Mouse (Mus musculus) hindbrain, embryonic 14.5 days (tissue): Measurements from ENCODE around the gene Atrnl1. TPM values are rescaled to one million over a fixed set of nuclear protein-coding genes. Genes with fewer than 3 reads are reported as not detected.
A peak's percentile ranks its signal among the peaks of the same experiment; 100 is the strongest.

Source experiments
- ATAC-seq: fragments of 200-750 bp; cut with Nextera tagmentation; 2 replicates; pipeline ENCODE4 v1.8.0; 2017; ENCODE audit warnings: moderate number of reproducible peaks, mild to moderate bottlenecking, moderate TSS enrichment, moderate library complexity; ENCODE audit not compliant: low FRiP score
- DNase-seq: peaks from one replicate; pipeline ENCODE4 v3.0.0-alpha.2; 2015; ENCODE audit warnings: low spot score
- H3K27ac ChIP-seq: fragments of 300-500 bp; sonication (generic); 2 replicates; pipeline ENCODE4 v1.5.1; 2014; ENCODE audit warnings: mild to moderate bottlenecking, moderate library complexity
- H3K27me3 ChIP-seq: fragments of 300-500 bp; sonication (generic); 2 replicates; pipeline ENCODE4 v1.6.1; 2014; ENCODE audit warnings: mild to moderate bottlenecking, low read length, mixed read lengths; ENCODE audit not compliant: control insufficient read depth, insufficient read depth
- H3K36me3 ChIP-seq: fragments of 300-500 bp; sonication (generic); replicated peaks from 2 replicates; pipeline ENCODE4 v1.6.1; 2014; ENCODE audit not compliant: control insufficient read depth, insufficient read depth
- H3K4me1 ChIP-seq: fragments of 300-500 bp; sonication (generic); replicated peaks from 2 replicates; pipeline ENCODE4 v1.6.1; 2014; ENCODE audit warnings: antibody characterized with exemption, low read length, mixed read lengths; ENCODE audit not compliant: control insufficient read depth, insufficient read depth
- H3K4me2 ChIP-seq: fragments of 300-500 bp; sonication (generic); replicated peaks from 2 replicates; pipeline ENCODE4 v1.6.1; 2014; ENCODE audit warnings: mild to moderate bottlenecking, moderate library complexity
- H3K4me3 ChIP-seq: fragments of 300-500 bp; sonication (generic); replicated peaks from 2 replicates; pipeline ENCODE4 v1.5.1; 2014; ENCODE audit warnings: mild to moderate bottlenecking, low read length
- H3K9ac ChIP-seq: fragments of 300-500 bp; sonication (generic); 2 replicates; pipeline ENCODE4 v1.6.1; 2014
- H3K9me3 ChIP-seq: fragments of 300-500 bp; sonication (generic); 2 replicates; pipeline ENCODE4 v1.6.1; 2016; ENCODE audit warnings: low read length; ENCODE audit not compliant: control insufficient read depth
- WGBS: fragments of 180-500 bp; shearing (Covaris S2); extraction: QIAGEN DNeasy Blood & Tissue Kit; methylation state at CpG from one replicate; pipeline ENCODE4 v1.1.7; 2014; 5-methylcytosine and 5-hydroxymethylcytosine counted together
- microRNA-seq: library from miRNA; unstranded; fragments of <30 nt; microRNA quantifications from one replicate; pipeline ENCODE4, GENCODE M21; 2016
- polyA plus RNA-seq: library from polyadenylated mRNA; unstranded; fragments of >200 nt; fragmentation: Nextera tagmentation; extraction: Ambion mirVana; gene quantifications from 2 replicates; pipeline ENCODE4 v1.2.1, GENCODE M21; 2014

The Atrnl1 gene
- polyA plus RNA-seq, 1 experiment from 2014 or later = 8.6 TPM

DNA sequence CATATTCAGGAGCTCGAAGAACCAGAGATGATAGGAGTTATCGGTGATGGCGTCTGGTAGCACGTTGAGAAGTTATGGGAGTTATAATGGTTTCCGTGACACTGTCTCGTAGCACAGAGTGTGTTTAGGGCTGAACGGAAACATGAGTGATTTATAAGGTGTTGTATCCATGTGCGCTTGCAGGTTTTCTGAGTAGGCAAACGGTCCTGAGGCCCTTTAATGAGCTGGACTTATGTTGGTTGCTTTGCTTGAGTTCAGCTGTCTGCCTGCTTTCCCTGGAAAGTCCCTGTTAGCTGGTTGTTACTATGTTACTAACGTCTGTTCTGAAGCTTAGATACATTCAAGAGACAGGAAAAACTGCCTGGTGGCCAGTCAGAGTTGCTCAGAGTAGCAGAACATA lies 567.6 kb downstream of the Atrnl1 start:
- ATAC-seq (no peak), DNase-seq (no peak)
- peaks cover 12% of the 10 kb centered on the region for H3K4me1 ChIP-seq
- H3K4me3 ChIP-seq = no peak overlapping the region
- no peaks in the 10 kb centered on the region for H3K9me3 ChIP-seq
- H3K36me3 ChIP-seq = no peaks in the 10 kb centered on the region
- 88% methylated on average over 10 of the region's 10 CpGs for WGBS
- no peaks in the 10 kb centered on the region for H3K27me3 ChIP-seq
- no peak overlapping the region for H3K4me2 ChIP-seq
- no peak overlapping the region for H3K27ac ChIP-seq
- no peak overlapping the region for H3K9ac ChIP-seq

GRCm38 (mm10) chr19:58180773-58181172 lies 569.9 kb downstream of the Atrnl1 start:
- Histone ChIP-seq H3K27ac (0 out of 2 replicates have a peak overlapping the region, but pooled peaks have one; percentile 16), H3K27me3 (no peaks in the 10 kb centered on the region), H3K4me1 (peaks cover 12% of the 10 kb centered on the region), H3K4me3 (no peak overlapping the region), H3K4me2 (peak overlapping the region; percentile 2; the same call in 1 of the 2 replicates), H3K9ac (no peak overlapping the region; the same call in 1 of the 2 replicates), H3K9me3 (no peaks in the 10 kb centered on the region), H3K36me3 (no peaks in the 10 kb centered on the region)
- ATAC-seq = no peak
- peak; percentile 53 for DNase-seq
- 4% methylated on average over 5 of the region's 5 CpGs for WGBS

Small RNA genes lying within 50 kb of the gene (microRNA-seq; reads per million reads assigned to microRNA genes)
- 1.5 reads per million for gene Mir5623

Other genes starting within 250 kb of the Atrnl1 start
- 13.6 and 14.1 TPM in 2 replicates for gene Trub1, start 158.1 kb upstream of the Atrnl1 start, polyA plus RNA-seq